21 mouse cellular contexts compared by ENCODE assay signal in genomic region chr19:46592751-46593439, GRCm38 (mm10). TPM values are rescaled to one million over a fixed set of nuclear protein-coding genes. Genes with fewer than 3 reads are reported as not detected.
DNase-seq lines count a peak whose midpoint lies in the region; ATAC-seq and TF ChIP-seq lines count a peak whose summit lies in the region.
"Had no signal": no experiment of that assay in that cellular context is flagged by ENCODE, and none has a peak within 500 bp of the region (broad histone marks: within the 10 kb centered on the region; RNA-seq: fewer than 3 reads in every experiment).

No protein-coding gene starts in this region.

- no peak overlapping the region for H3K27ac ChIP-seq in layer of hippocampus, adult 2 months
- no peak overlapping the region for H3K27ac ChIP-seq in midbrain, embryonic 14.5 days (replicated peaks; ENCODE audit: low read depth, low read length)
- H3K27ac ChIP-seq in midbrain, embryonic 16.5 days (ENCODE audit: low read length): no peak overlapping the region
- no peak overlapping the region for H3K27ac ChIP-seq in MEL (ENCODE audit: control insufficient read depth, low read depth, low read length)
- no peak overlapping the region for H3K27ac ChIP-seq in forebrain, embryonic 11.5 days (ENCODE audit: low read depth, low read length)
- H3K27ac ChIP-seq: embryonic facial prominence, embryonic 10.5 days; liver, embryonic 13.5 days; neural tube, embryonic 13.5 days had no signal

- no peak overlapping the region for H3K9ac ChIP-seq in midbrain, embryonic 14.5 days (replicated peaks; ENCODE audit: low read length)
- no peak overlapping the region for H3K9ac ChIP-seq in midbrain, embryonic 16.5 days (ENCODE audit: low read depth, low read length)
- no peak overlapping the region for H3K9ac ChIP-seq in MEL (ENCODE audit: control insufficient read depth, low read depth, low read length, poor library complexity, severe bottlenecking)
- H3K9ac ChIP-seq in forebrain, embryonic 11.5 days (ENCODE audit: low read length): no peak overlapping the region
- H3K9ac ChIP-seq: liver, embryonic 13.5 days; neural tube, embryonic 13.5 days had no signal

- WGBS in midbrain, embryonic 14.5 days: 91% methylated on average over 9 of the region's 9 CpGs
- WGBS in midbrain, embryonic 16.5 days: 94% methylated on average over 9 of the region's 9 CpGs
- WGBS in forebrain, embryonic 11.5 days: 87% methylated on average over 9 of the region's 9 CpGs

- H3K4me1 ChIP-seq in midbrain, embryonic 14.5 days (ENCODE audit: control insufficient read depth, insufficient read depth, low read length): no peaks in the 10 kb centered on the region
- H3K4me1 ChIP-seq in midbrain, embryonic 16.5 days (ENCODE audit: control insufficient read depth, insufficient read depth, low read length): no peaks in the 10 kb centered on the region
- H3K4me1 ChIP-seq in MEL (ENCODE audit: control insufficient read depth in 1 of 2, insufficient read depth in 2 of 2, low read length in 2 of 2): peaks cover 0 to 3% of the 10 kb centered on the region in 2 experiments; a peak in 2 of 4 replicates
- no peaks in the 10 kb centered on the region for H3K4me1 ChIP-seq in forebrain, embryonic 11.5 days (replicated peaks; ENCODE audit: control insufficient read depth, insufficient read depth, low read length)
- H3K4me1 ChIP-seq: embryonic facial prominence, embryonic 10.5 days; neural tube, embryonic 13.5 days had no signal

- H3K4me2 ChIP-seq in midbrain, embryonic 14.5 days (ENCODE audit: low read length): no peak overlapping the region
- H3K4me2 ChIP-seq in midbrain, embryonic 16.5 days (ENCODE audit: low read length): no peak overlapping the region
- no peak overlapping the region for H3K4me2 ChIP-seq in forebrain, embryonic 11.5 days (ENCODE audit: low read depth, low read length, severe bottlenecking)
- H3K4me2 ChIP-seq: heart, embryonic 11.5 days; liver, embryonic 13.5 days; neural tube, embryonic 13.5 days had no signal

- TF ChIP-seq RAD21 in MEL (IDR thresholded peaks at IDR 0.05; ENCODE audit: low read depth, low read length): no peak; the same call in 1 of the 2 replicates

- peaks cover 42% of the 10 kb centered on the region for H3K36me3 ChIP-seq in midbrain, embryonic 14.5 days (ENCODE audit: control insufficient read depth, insufficient read depth, low read length)
- peaks cover 12% of the 10 kb centered on the region for H3K36me3 ChIP-seq in midbrain, embryonic 16.5 days (ENCODE audit: control insufficient read depth, insufficient read depth, low read length)
- peaks cover 1 to 2% of the 10 kb centered on the region in 2 experiments; a peak in 2 of 4 replicates for H3K36me3 ChIP-seq in MEL (ENCODE audit: control insufficient read depth in 1 of 2, insufficient read depth in 2 of 2, low read length in 2 of 2)
- no peaks in the 10 kb centered on the region for H3K36me3 ChIP-seq in forebrain, embryonic 11.5 days (ENCODE audit: control insufficient read depth, insufficient read depth, low read length)

- peak; percentile 48 for TF ChIP-seq CTCF in layer of hippocampus, adult 2 months (conservative IDR thresholded peaks at IDR 0.05)
- TF ChIP-seq CTCF in MEL (IDR thresholded peaks at IDR 0.05 in 2 of 3, conservative IDR thresholded peaks at IDR 0.05 in 1 of 3; ENCODE audit: control insufficient read depth in 1 of 3, insufficient read depth in 1 of 3, low read depth in 2 of 3, low read length in 3 of 3, poor library complexity in 1 of 3, severe bottlenecking in 1 of 3): peak in 2 of 3 experiments; percentile 28 to 49; a peak in 4 of 6 replicates

- H3K9me3 ChIP-seq in midbrain, embryonic 14.5 days (ENCODE audit: control insufficient read depth, low read length): no peaks in the 10 kb centered on the region
- no peaks in the 10 kb centered on the region for H3K9me3 ChIP-seq in midbrain, embryonic 16.5 days (replicated peaks; ENCODE audit: control insufficient read depth, low read length, poor library complexity, severe bottlenecking)
- H3K9me3 ChIP-seq in MEL (replicated peaks; ENCODE audit: insufficient read depth, low read length): no peaks in the 10 kb centered on the region
- no peaks in the 10 kb centered on the region for H3K9me3 ChIP-seq in forebrain, embryonic 11.5 days (ENCODE audit: control insufficient read depth, low read length)
- H3K9me3 ChIP-seq: embryonic facial prominence, embryonic 10.5 days; G1E; liver, embryonic 13.5 days; neural tube, embryonic 13.5 days had no signal

- no peak for TF ChIP-seq POLR2A in MEL (IDR thresholded peaks at IDR 0.05; ENCODE audit: control insufficient read depth in 1 of 2, insufficient read depth in 1 of 2, low read depth in 1 of 2, low read length in 2 of 2, poor library complexity in 1 of 2)

- H3K4me3 ChIP-seq in layer of hippocampus, adult 2 months: no peak overlapping the region
- no peak overlapping the region for H3K4me3 ChIP-seq in midbrain, embryonic 14.5 days (replicated peaks; ENCODE audit: low read depth, low read length)
- H3K4me3 ChIP-seq in midbrain, embryonic 16.5 days (ENCODE audit: low read depth, low read length): no peak overlapping the region
- H3K4me3 ChIP-seq in MEL (ENCODE audit: control insufficient read depth in 1 of 2, insufficient read depth in 1 of 2, low read depth in 2 of 2, low read length in 2 of 2): no peak overlapping the region
- no peak overlapping the region for H3K4me3 ChIP-seq in forebrain, embryonic 11.5 days (ENCODE audit: low read depth, low read length)
- H3K4me3 ChIP-seq: embryonic facial prominence, embryonic 10.5 days; erythroblast, embryonic 14.5 days; liver, embryonic 13.5 days; neural tube, embryonic 13.5 days had no signal

- ATAC-seq in midbrain, embryonic 14.5 days (ENCODE audit: low FRiP score, low TSS enrichment): no peak
- ATAC-seq in midbrain, embryonic 16.5 days: no peak
- ATAC-seq in forebrain, embryonic 11.5 days (replicated peaks; ENCODE audit: low FRiP score): no peak
- ATAC-seq: activated CD4-positive, CD25-positive, alpha-beta regulatory T cell, adult 4 months had no signal

- no peak for TF ChIP-seq EP300 in MEL (IDR thresholded peaks at IDR 0.05; ENCODE audit: low read depth in 1 of 2, low read length in 2 of 2)

- no peaks in the 10 kb centered on the region for H3K27me3 ChIP-seq in midbrain, embryonic 14.5 days (ENCODE audit: control insufficient read depth, insufficient read depth, low read length)
- no peaks in the 10 kb centered on the region for H3K27me3 ChIP-seq in midbrain, embryonic 16.5 days (ENCODE audit: control insufficient read depth, insufficient read depth, low read depth, low read length)
- no peaks in the 10 kb centered on the region for H3K27me3 ChIP-seq in MEL (ENCODE audit: control insufficient read depth in 1 of 2, insufficient read depth in 2 of 2, low read length in 2 of 2)
- H3K27me3 ChIP-seq in forebrain, embryonic 11.5 days (ENCODE audit: control insufficient read depth, insufficient read depth, low read length): no peaks in the 10 kb centered on the region
- H3K27me3 ChIP-seq: liver, embryonic 13.5 days; neural tube, embryonic 13.5 days had no signal

- H3K79me2 ChIP-seq in MEL (ENCODE audit: control insufficient read depth, insufficient read depth, low read length, poor library complexity): no peaks in the 10 kb centered on the region

- no peak for DNase-seq in layer of hippocampus, adult 2 months (ENCODE audit: low spot score in 2 of 2)
- no peak for DNase-seq in layer of hippocampus, adult 8-10 months (ENCODE audit: low spot score in 2 of 2)
- peak; percentile 8 for DNase-seq in midbrain, embryonic 14.5 days
- DNase-seq in MEL (ENCODE audit: low read depth, low spot score): peak; percentile 71
- DNase-seq in spleen, postnatal 10 days (ENCODE audit: low spot score in 2 of 2): no peak
- no peak for DNase-seq in forebrain, embryonic 11.5 days (ENCODE audit: low spot score)
- DNase-seq: adrenal gland, postnatal 25 days; cerebellum, postnatal 25 days; gastrocnemius, postnatal 25 days; heart, postnatal 4 days; layer of hippocampus, adult 9-11 months; liver, embryonic 13.5 days; right cerebral cortex, postnatal 25 days; thymus, adult 18-20 months had no signal

TF ChIP-seq in MEL, 35 proteins besides CTCF, POLR2A, EP300 and RAD21 (continues in another document):
- peak; percentile 32 for TF ChIP-seq SMC3 (IDR thresholded peaks at IDR 0.05; ENCODE audit: low read depth, low read length)
- TF ChIP-seq ZNF384 (IDR thresholded peaks at IDR 0.05; ENCODE audit: low read depth, low read length): peak; percentile 43; the same call in 1 of the 2 replicates
- TF ChIP-seq MYC (IDR thresholded peaks at IDR 0.05; ENCODE audit: low read depth, low read length): 0 out of 2 replicates have a peak, but pooled peaks have one; percentile 34

RNA-seq across cellular contexts. Expression of gene Wbp1l, which starts 6.0 kb away (rescaled TPM):
- total RNA-seq in layer of hippocampus, adult 2 months (2021): 10 to 100 TPM; 33.5 to 38.0 TPM
- 10 to 100 TPM; 40.2 to 43.3 (median 41.6) TPM for total RNA-seq in layer of hippocampus, adult 8-10 months (2022)
- polyA plus RNA-seq in midbrain, embryonic 14.5 days (2014; fragmentation: Nextera tagmentation; extraction: Ambion mirVana): 27.5 and 33.8 TPM in 2 replicates
- polyA plus RNA-seq in midbrain, embryonic 16.5 days (2015; fragmentation: Nextera tagmentation; extraction: Ambion mirVana): 34.0 and 34.8 TPM in 2 replicates
- 47.0 and 52.9 TPM in 2 replicates for total RNA-seq in MEL (2012; rRNA removed)
- 10 to 100 TPM in 1 of 2 experiments, not detected in 1; 70.0 TPM for polyA plus RNA-seq in MEL (2012; ENCODE audit: insufficient read depth in 1 of 2, insufficient read length in 2 of 2, low read depth in 1 of 2, low replicate concordance in 2 of 2, missing spikeins in 1 of 2)
- polyA plus RNA-seq in forebrain, embryonic 11.5 days (2014; fragmentation: Nextera tagmentation; extraction: Ambion mirVana): 41.3 and 41.4 TPM in 2 replicates

RNA-seq across cellular contexts. Expression of gene Sfxn2, which starts 19.7 kb away (rescaled TPM):
- 1 to 10 TPM; 7.4 to 8.3 TPM for total RNA-seq in layer of hippocampus, adult 2 months (2021)
- 1 to 10 TPM; 7.3 to 9.2 (median 7.5) TPM for total RNA-seq in layer of hippocampus, adult 8-10 months (2022)
- 7.3 and 10.2 TPM in 2 replicates for polyA plus RNA-seq in midbrain, embryonic 14.5 days (2014; fragmentation: Nextera tagmentation; extraction: Ambion mirVana)
- polyA plus RNA-seq in midbrain, embryonic 16.5 days (2015; fragmentation: Nextera tagmentation; extraction: Ambion mirVana): 9.7 and 12.8 TPM in 2 replicates
- 16.1 and 20.3 TPM in 2 replicates for total RNA-seq in MEL (2012; rRNA removed)
- polyA plus RNA-seq in MEL (2012; ENCODE audit: insufficient read depth in 1 of 2, insufficient read length in 2 of 2, low read depth in 1 of 2, low replicate concordance in 2 of 2, missing spikeins in 1 of 2): 10 to 100 TPM; 21.2 to 36.6 TPM
- polyA plus RNA-seq in forebrain, embryonic 11.5 days (2014; fragmentation: Nextera tagmentation; extraction: Ambion mirVana): 10.9 and 14.6 TPM in 2 replicates

RNA-seq across cellular contexts. Expression of gene Arl3, which starts 19.9 kb away (rescaled TPM):
- 100 to 1,000 TPM; 122 to 129 TPM for total RNA-seq in layer of hippocampus, adult 2 months (2021)
- 100 to 1,000 TPM in 2 of 4 experiments, 10 to 100 TPM in 2; 85.9 to 125 (median 103) TPM for total RNA-seq in layer of hippocampus, adult 8-10 months (2022)
- 134 and 200 TPM in 2 replicates for polyA plus RNA-seq in midbrain, embryonic 14.5 days (2014; fragmentation: Nextera tagmentation; extraction: Ambion mirVana)
- polyA plus RNA-seq in midbrain, embryonic 16.5 days (2015; fragmentation: Nextera tagmentation; extraction: Ambion mirVana): 213 and 226 TPM in 2 replicates
- total RNA-seq in MEL (2012; rRNA removed): 62.4 and 74.8 TPM in 2 replicates
- 100 to 1,000 TPM in 1 of 2 experiments, not detected in 1; 123 TPM for polyA plus RNA-seq in MEL (2012; ENCODE audit: insufficient read depth in 1 of 2, insufficient read length in 2 of 2, low read depth in 1 of 2, low replicate concordance in 2 of 2, missing spikeins in 1 of 2)
- 152 and 154 TPM in 2 replicates for polyA plus RNA-seq in forebrain, embryonic 11.5 days (2014; fragmentation: Nextera tagmentation; extraction: Ambion mirVana)

Comparison
In these comparisons a context has a peak if more than half of its experiments do, and no peak if none do; other contexts are left out.
1. DNase-seq: peak in midbrain, embryonic 14.5 days (single experiment) and MEL (single experiment); none in layer of hippocampus, adult 2 months (0 of 2), layer of hippocampus, adult 8-10 months (0 of 2), spleen, postnatal 10 days (0 of 2) and forebrain, embryonic 11.5 days (single experiment).